Mouse (Mus musculus): ENCODE results near the gene Plod3. TPM values are rescaled to one million over a fixed set of nuclear protein-coding genes. Genes with fewer than 3 reads are reported as not detected.

Plod3 gene
- polyA plus RNA-seq, 1 experiment from 2014 or later = 17.2 TPM

- H3K9me3 ChIP-seq (ENCODE audit: control insufficient read depth, low read length) = no peaks in the 10 kb centered on the region
- peak overlapping the region; percentile 91 for H3K4me2 ChIP-seq (replicated peaks; ENCODE audit: low read depth)
- H3K27me3 ChIP-seq (ENCODE audit: control insufficient read depth, insufficient read depth, low read length) = peaks cover 26% of the 10 kb centered on the region
- H3K4me3 ChIP-seq (ENCODE audit: low read depth, low read length) = peak overlapping the region; percentile 39
- H3K4me1 ChIP-seq (replicated peaks; ENCODE audit: control insufficient read depth, insufficient read depth) = peaks cover 11% of the 10 kb centered on the region
- under 1% methylated on average over 26 of the region's 33 CpGs for WGBS
- H3K9ac ChIP-seq (ENCODE audit: low read length) = no peak overlapping the region
- ATAC-seq (ENCODE audit: low FRiP score, low TSS enrichment) = no peak
- no peak for DNase-seq (ENCODE audit: low spot score)
- peaks cover 1% of the 10 kb centered on the region for H3K36me3 ChIP-seq (ENCODE audit: control insufficient read depth, insufficient read depth, low read length)
- TF ChIP-seq CTCF (IDR thresholded peaks at IDR 0.05; ENCODE audit: low read depth) (peak; percentile 46), EP300 (optimal IDR thresholded peaks at IDR 0.05) (no peak)
- H3K27ac ChIP-seq (replicated peaks) = no peak overlapping the region
Measured at GRCm38 (mm10) chr5:137032033-137032421, 45.2 kb downstream of the Plod3 start.

- Histone ChIP-seq H3K4me3 (ENCODE audit: low read depth, low read length) (peak overlapping the region; percentile 39), H3K4me2 (replicated peaks; ENCODE audit: low read depth) (peak overlapping the region; percentile 91), H3K9ac (ENCODE audit: low read length) (0 out of 2 replicates have a peak overlapping the region, but pooled peaks have one; percentile 27), H3K4me1 (replicated peaks; ENCODE audit: control insufficient read depth, insufficient read depth) (peaks cover 11% of the 10 kb centered on the region), H3K27ac (replicated peaks) (no peak overlapping the region), H3K9me3 (ENCODE audit: control insufficient read depth, low read length) (no peaks in the 10 kb centered on the region), H3K27me3 (ENCODE audit: control insufficient read depth, insufficient read depth, low read length) (peaks cover 24% of the 10 kb centered on the region), H3K36me3 (ENCODE audit: control insufficient read depth, insufficient read depth, low read length) (peaks cover 7% of the 10 kb centered on the region)
- WGBS = under 1% methylated on average over 40 of the region's 49 CpGs
- TF ChIP-seq CTCF (IDR thresholded peaks at IDR 0.05; ENCODE audit: low read depth) = peak; percentile 30; the same call in 1 of the 2 replicates
- TF ChIP-seq EP300 (optimal IDR thresholded peaks at IDR 0.05) = no peak
- DNase-seq (ENCODE audit: low spot score) = peak; percentile 98
- peak; percentile 87 for ATAC-seq (ENCODE audit: low FRiP score, low TSS enrichment)
Measured at GRCm38 (mm10) chr5:137032641-137033074, 45.8 kb downstream of the Plod3 start.

GRCm38 (mm10) chr5:137036211-137036610 lies 49.4 kb downstream of the Plod3 start:
- peaks cover 7% of the 10 kb centered on the region; the same call in 1 of the 2 replicates for H3K27me3 ChIP-seq (ENCODE audit: control insufficient read depth, insufficient read depth, low read length)
- TF ChIP-seq EP300 (optimal IDR thresholded peaks at IDR 0.05) (no peak), CTCF (IDR thresholded peaks at IDR 0.05; ENCODE audit: low read depth) (no peak)
- H3K9ac ChIP-seq (ENCODE audit: low read length) = no peak overlapping the region
- H3K9me3 ChIP-seq (ENCODE audit: control insufficient read depth, low read length) = no peaks in the 10 kb centered on the region
- H3K4me3 ChIP-seq (ENCODE audit: low read depth, low read length) = no peak overlapping the region
- WGBS = 77% methylated on average over 13 of the region's 13 CpGs
- H3K4me2 ChIP-seq (replicated peaks; ENCODE audit: low read depth) = no peak overlapping the region
- ATAC-seq (ENCODE audit: low FRiP score, low TSS enrichment) (no peak), DNase-seq (ENCODE audit: low spot score) (no peak)
- peaks cover 6% of the 10 kb centered on the region for H3K4me1 ChIP-seq (replicated peaks; ENCODE audit: control insufficient read depth, insufficient read depth)
- no peak overlapping the region for H3K27ac ChIP-seq (replicated peaks)
- H3K36me3 ChIP-seq (ENCODE audit: control insufficient read depth, insufficient read depth, low read length) = peaks cover 16% of the 10 kb centered on the region

- peaks cover 22% of the 10 kb centered on the region for H3K36me3 ChIP-seq (ENCODE audit: control insufficient read depth, insufficient read depth, low read length)
- 92% methylated on average over 10 of the region's 10 CpGs for WGBS
- peak; percentile 21; the same call in 1 of the 2 replicates for ATAC-seq (ENCODE audit: low FRiP score, low TSS enrichment)
Measured at GRCm38 (mm10) chr5:137039453-137039852, 52.6 kb downstream of the Plod3 start.

GRCm38 (mm10) chr5:137041442-137041841 lies 54.6 kb downstream of the Plod3 start:
- no peak for TF ChIP-seq CTCF (IDR thresholded peaks at IDR 0.05; ENCODE audit: low read depth)
- H3K27ac ChIP-seq (replicated peaks) = no peak overlapping the region
- H3K9ac ChIP-seq (ENCODE audit: low read length) = no peak overlapping the region
- no peaks in the 10 kb centered on the region for H3K9me3 ChIP-seq (ENCODE audit: control insufficient read depth, low read length)
- ATAC-seq (ENCODE audit: low FRiP score, low TSS enrichment) = no peak
- H3K36me3 ChIP-seq (ENCODE audit: control insufficient read depth, insufficient read depth, low read length) = peaks cover 22% of the 10 kb centered on the region
- DNase-seq (ENCODE audit: low spot score) = no peak
- H3K4me1 ChIP-seq (replicated peaks; ENCODE audit: control insufficient read depth, insufficient read depth) = peaks cover 4% of the 10 kb centered on the region; the same call in 1 of the 2 replicates
- no peak overlapping the region for H3K4me2 ChIP-seq (replicated peaks; ENCODE audit: low read depth)
- no peak overlapping the region for H3K4me3 ChIP-seq (ENCODE audit: low read depth, low read length)
- H3K27me3 ChIP-seq (ENCODE audit: control insufficient read depth, insufficient read depth, low read length) = no peaks in the 10 kb centered on the region
- 88% methylated on average over 10 of the region's 10 CpGs for WGBS

More at GRCm38 (mm10) chr5:137039453-137039852, 52.6 kb downstream of the Plod3 start:
- TF ChIP-seq EP300 (optimal IDR thresholded peaks at IDR 0.05) (no peak), CTCF (IDR thresholded peaks at IDR 0.05; ENCODE audit: low read depth) (no peak)
- DNase-seq (ENCODE audit: low spot score) = no peak
- no peak overlapping the region for H3K9ac ChIP-seq (ENCODE audit: low read length)
- H3K27me3 ChIP-seq (ENCODE audit: control insufficient read depth, insufficient read depth, low read length) = no peaks in the 10 kb centered on the region
- H3K4me2 ChIP-seq (replicated peaks; ENCODE audit: low read depth) = no peak overlapping the region
- no peaks in the 10 kb centered on the region for H3K9me3 ChIP-seq (ENCODE audit: control insufficient read depth, low read length)
- H3K4me1 ChIP-seq (replicated peaks; ENCODE audit: control insufficient read depth, insufficient read depth) = no peaks in the 10 kb centered on the region
- H3K4me3 ChIP-seq (ENCODE audit: low read depth, low read length) = no peak overlapping the region
- no peak overlapping the region for H3K27ac ChIP-seq (replicated peaks)

GRCm38 (mm10) chr5:137043997-137044396 lies 57.2 kb downstream of the Plod3 start:
- Histone ChIP-seq H3K4me3 (ENCODE audit: low read depth, low read length) (no peak overlapping the region), H3K36me3 (ENCODE audit: control insufficient read depth, insufficient read depth, low read length) (peaks cover 13% of the 10 kb centered on the region; the same call in 1 of the 2 replicates), H3K9me3 (ENCODE audit: control insufficient read depth, low read length) (no peaks in the 10 kb centered on the region), H3K27me3 (ENCODE audit: control insufficient read depth, insufficient read depth, low read length) (no peaks in the 10 kb centered on the region), H3K9ac (ENCODE audit: low read length) (no peak overlapping the region), H3K4me2 (replicated peaks; ENCODE audit: low read depth) (no peak overlapping the region), H3K4me1 (replicated peaks; ENCODE audit: control insufficient read depth, insufficient read depth) (peaks cover 4% of the 10 kb centered on the region; the same call in 1 of the 2 replicates), H3K27ac (replicated peaks) (no peak overlapping the region)
- no peak for DNase-seq (ENCODE audit: low spot score)
- ATAC-seq (ENCODE audit: low FRiP score, low TSS enrichment) = no peak
- 98% methylated on average over 7 of the region's 7 CpGs for WGBS
- TF ChIP-seq EP300 (optimal IDR thresholded peaks at IDR 0.05) (no peak), CTCF (IDR thresholded peaks at IDR 0.05; ENCODE audit: low read depth) (no peak)

Measured in stomach, postnatal 0 days (tissue).